Mouse (Mus musculus) CH12.LX (cell line): Measurements from ENCODE around the gene Ints5.

Experiments
- CTCF ChIP-seq, 2 experiments: IDR thresholded peaks in 1 of 2; conservative IDR thresholded peaks in 1 of 2; 2 replicates each; pipeline ENCODE4 v1.5.1; 2011 to 2012; ENCODE audit warnings: low read depth in 2 of 2, low read length in 2 of 2, improper control_type of control experiment in 1 of 2, inconsistent platforms in 1 of 2, mild to moderate bottlenecking in 1 of 2, moderate library complexity in 1 of 2
- E2F4 ChIP-seq: IDR thresholded peaks from 2 replicates; pipeline ENCODE4 v1.6.1; 2011; ENCODE audit warnings: low read depth, low read length, improper control_type of control experiment; ENCODE audit not compliant: insufficient replicate concordance
- ELF1 ChIP-seq: IDR thresholded peaks from 2 replicates; pipeline ENCODE4 v1.6.1; 2014; ENCODE audit warnings: low read depth, mild to moderate bottlenecking, inconsistent platforms, low read length, improper control_type of control experiment
- ETS1 ChIP-seq: conservative IDR thresholded peaks from 2 replicates; pipeline ENCODE4 v1.6.1; 2012; ENCODE audit warnings: low read depth, mild to moderate bottlenecking, inconsistent platforms, low read length, improper control_type of control experiment, moderate library complexity
- GABPA ChIP-seq: IDR thresholded peaks from 2 replicates; pipeline ENCODE4 v1.6.1; 2012; ENCODE audit warnings: low read depth, low read length, improper control_type of control experiment, inconsistent platforms; ENCODE audit not compliant: insufficient replicate concordance
- KAT2A ChIP-seq: IDR thresholded peaks from 2 replicates; pipeline ENCODE4 v1.6.1; 2012; ENCODE audit warnings: low read length, improper control_type of control experiment, inconsistent platforms; ENCODE audit not compliant: insufficient replicate concordance
- POLR2A ChIP-seq: IDR thresholded peaks from 2 replicates; pipeline ENCODE4 v1.6.1; 2011; ENCODE audit warnings: low read depth, mild to moderate bottlenecking, improper control_type of control experiment, low read length
- POLR2AphosphoS2 ChIP-seq: IDR thresholded peaks from 2 replicates; pipeline ENCODE4 v1.6.1; 2011; ENCODE audit warnings: low read depth, low read length, improper control_type of control experiment
- RAD21 ChIP-seq: IDR thresholded peaks from 2 replicates; pipeline ENCODE4 v1.6.1; 2011; ENCODE audit warnings: low read depth, mild to moderate bottlenecking, low read length, improper control_type of control experiment, moderate library complexity
- RCOR1 ChIP-seq: conservative IDR thresholded peaks from 2 replicates; pipeline ENCODE4 v1.6.1; 2012; ENCODE audit warnings: low read depth, mild to moderate bottlenecking, inconsistent platforms, low read length, improper control_type of control experiment
- SIN3A ChIP-seq: IDR thresholded peaks from 2 replicates; pipeline ENCODE4 v1.6.1; 2012; ENCODE audit warnings: low read length, improper control_type of control experiment, inconsistent platforms
- UBTF ChIP-seq: IDR thresholded peaks from 2 replicates; pipeline ENCODE4 v1.6.1; 2012; ENCODE audit warnings: low read depth, mild to moderate bottlenecking, inconsistent platforms, low read length, improper control_type of control experiment, moderate library complexity
- ZC3H11A ChIP-seq: IDR thresholded peaks from 2 replicates; pipeline ENCODE4 v1.6.1; 2012; ENCODE audit warnings: low read depth, mild to moderate bottlenecking, inconsistent platforms, low read length, improper control_type of control experiment
- ZNF384 ChIP-seq: IDR thresholded peaks from 2 replicates; pipeline ENCODE4 v1.6.1; 2012; ENCODE audit warnings: low read depth, low read length, improper control_type of control experiment, inconsistent platforms

DNA sequence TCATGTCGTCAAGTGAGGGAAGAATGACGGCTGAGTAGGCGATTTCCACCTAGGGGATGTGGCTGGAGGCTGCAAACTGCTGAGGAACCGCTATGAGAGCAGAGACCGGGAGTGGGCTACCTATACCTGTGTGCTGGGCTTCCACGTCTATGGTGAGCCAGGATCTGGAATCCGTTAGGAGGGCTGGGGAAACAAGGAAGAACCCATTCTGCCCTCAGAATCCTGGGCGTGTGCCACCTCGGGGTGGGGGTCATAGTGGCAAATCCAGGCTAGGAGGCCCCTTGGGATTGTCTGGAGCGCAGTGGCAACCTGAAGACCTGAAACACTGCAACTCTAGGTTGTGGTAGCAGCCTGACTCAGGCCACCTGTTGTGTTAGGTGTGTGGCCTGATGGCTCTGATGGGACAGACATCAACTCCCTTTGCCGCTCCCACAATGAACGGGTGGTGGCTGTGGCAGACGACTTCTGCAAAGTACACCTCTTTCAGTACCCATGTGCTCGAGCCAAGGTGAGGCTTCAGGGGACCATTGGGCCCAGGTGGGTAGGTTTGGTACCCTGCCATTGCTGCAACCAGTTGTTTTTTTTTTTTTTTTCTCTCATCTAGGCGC, 47.8 kb downstream of the Ints5 start:
- TF ChIP-seq UBTF: no peak
- TF ChIP-seq RAD21: no peak
- no peak for TF ChIP-seq ZC3H11A
- no peak for TF ChIP-seq ZNF384
- no peak for TF ChIP-seq POLR2A
- no peak for TF ChIP-seq ELF1
- TF ChIP-seq GABPA: no peak
- TF ChIP-seq ETS1: no peak
- TF ChIP-seq CTCF (conservative IDR thresholded peaks at IDR 0.05 in 1 of 2, IDR thresholded peaks at IDR 0.05 in 1 of 2; ENCODE audit: low read depth in 2 of 2, low read length in 2 of 2): no peak
- TF ChIP-seq KAT2A: no peak
- no peak for TF ChIP-seq POLR2AphosphoS2
- TF ChIP-seq E2F4: no peak
- no peak for TF ChIP-seq RCOR1
- TF ChIP-seq SIN3A: no peak
